Mouse (Mus musculus) thymus, postnatal 36 days (tissue): ENCODE results near the gene Kcnj14.
A peak's percentile ranks its signal among the peaks of the same experiment; 100 is the strongest.

Source experiments
- DNase-seq, 2 experiments: peaks; one replicate each; pipeline ENCODE4 v3.0.0; 2022; ENCODE audit warnings: mixed read lengths in 2 of 2

Kcnj14 gene

GRCm38 (mm10) chr7:45830427-45831127, 6.0 kb upstream of the Kcnj14 start, which contains the start of gene Grwd1:
Gene Grwd1, minus strand, starts transcription at chr7:45830944.
- DNase-seq = peak; percentile 71 to 76

GRCm38 (mm10) chr7:45826631-45827030, 2.0 kb upstream of the Kcnj14 start:
- DNase-seq = no peak

- DNase-seq = no peak
These were observed 3.7 kb downstream of the Kcnj14 start for GRCm38 (mm10) chr7:45820913-45821312.

- no peak for DNase-seq
These were observed 4.7 kb downstream of the Kcnj14 start for GRCm38 (mm10) chr7:45819843-45820242.

GRCm38 (mm10) chr7:45815984-45816351, 8.6 kb downstream of the Kcnj14 start:
- DNase-seq = no peak

- DNase-seq = no peak
These were observed 9.1 kb downstream of the Kcnj14 start for GRCm38 (mm10) chr7:45815323-45815983.

- DNase-seq = no peak
These were observed 9.7 kb downstream of the Kcnj14 start for GRCm38 (mm10) chr7:45814841-45815240.

- DNase-seq = peak; percentile 99
These were observed 10.5 kb downstream of the Kcnj14 start, which contains the start of gene Cyth2 for GRCm38 (mm10) chr7:45813787-45814779. Gene Cyth2, minus strand, starts transcription at chr7:45814581.

- no peak for DNase-seq
These were observed 11.7 kb downstream of the Kcnj14 start for GRCm38 (mm10) chr7:45812921-45813320.

GRCm38 (mm10) chr7:45809276-45810075, 15.1 kb downstream of the Kcnj14 start:
- no peak for DNase-seq

- no peak for DNase-seq
These were observed 16.1 kb downstream of the Kcnj14 start for GRCm38 (mm10) chr7:45808471-45808870.

- no peak for DNase-seq
These were observed 18.6 kb downstream of the Kcnj14 start for GRCm38 (mm10) chr7:45805941-45806340.

GRCm38 (mm10) chr7:45802551-45802950, 22.0 kb downstream of the Kcnj14 start:
- DNase-seq = no peak

- DNase-seq = peak; percentile 85 to 91
These were observed 23.2 kb downstream of the Kcnj14 start for GRCm38 (mm10) chr7:45801348-45801747.

- DNase-seq = peak; percentile 31 to 50
These were observed 23.9 kb downstream of the Kcnj14 start for GRCm38 (mm10) chr7:45800546-45801204.

- no peak for DNase-seq
These were observed 24.6 kb downstream of the Kcnj14 start for GRCm38 (mm10) chr7:45800001-45800400.

- no peak for DNase-seq
These were observed 25.7 kb downstream of the Kcnj14 start for GRCm38 (mm10) chr7:45798931-45799330.

GRCm38 (mm10) chr7:45798511-45798836, 26.1 kb downstream of the Kcnj14 start:
- peak in 1 of 2 experiments; percentile 33 for DNase-seq

- no peak for DNase-seq
These were observed 26.7 kb downstream of the Kcnj14 start for GRCm38 (mm10) chr7:45797661-45798510.

GRCm38 (mm10) chr7:45796950-45797349, 27.6 kb downstream of the Kcnj14 start:
- DNase-seq = no peak

- DNase-seq = no peak
These were observed 29.6 kb downstream of the Kcnj14 start for GRCm38 (mm10) chr7:45794971-45795370.
